Mouse (Mus musculus) liver, adult 2 months (tissue): ENCODE data around the gene Mccc1. TPM values are rescaled to one million over a fixed set of nuclear protein-coding genes. Genes with fewer than 3 reads are reported as not detected.

Experiments
- DNase-seq: peaks from one replicate; pipeline ENCODE4 v3.0.0-alpha.2; 2011; ENCODE audit warnings: low read depth, low spot score; ENCODE audit errors: extremely low read depth
- H3K27ac ChIP-seq: fragments of 200-500 bp; replicated peaks from 2 replicates; pipeline ENCODE4 v1.5.1; 2012; ENCODE audit warnings: low read depth, mild to moderate bottlenecking, control low read depth, inconsistent platforms, low read length; ENCODE audit not compliant: insufficient read depth
- H3K27me3 ChIP-seq: fragments of 200-500 bp; 2 replicates; pipeline ENCODE4 v1.6.1; 2012; ENCODE audit warnings: mild to moderate bottlenecking, moderate library complexity, low read length, inconsistent platforms; ENCODE audit not compliant: control insufficient read depth, insufficient read depth
- H3K36me3 ChIP-seq: fragments of 200-500 bp; 2 replicates; pipeline ENCODE4 v1.6.1; 2012; ENCODE audit warnings: low read length, inconsistent platforms; ENCODE audit not compliant: control insufficient read depth, insufficient read depth
- H3K4me1 ChIP-seq: fragments of 200-500 bp; 2 replicates; pipeline ENCODE4 v1.6.1; 2011; ENCODE audit warnings: low read length; ENCODE audit not compliant: control insufficient read depth, insufficient read depth
- H3K4me3 ChIP-seq: fragments of 200-500 bp; 2 replicates; pipeline ENCODE4 v1.5.1; 2011; ENCODE audit warnings: low read depth, mild to moderate bottlenecking, control low read depth, low read length, moderate library complexity; ENCODE audit not compliant: insufficient read depth
- H3K79me2 ChIP-seq: fragments of 200-500 bp; 2 replicates; pipeline ENCODE4 v1.6.1; 2012; ENCODE audit warnings: inconsistent platforms, mild to moderate bottlenecking, low read length, moderate library complexity; ENCODE audit not compliant: control insufficient read depth, insufficient read depth
- H3K9ac ChIP-seq: fragments of 200-500 bp; 2 replicates; pipeline ENCODE4 v1.6.1; 2012; ENCODE audit warnings: low read depth, mild to moderate bottlenecking, control low read depth, inconsistent platforms, low read length
- CTCF ChIP-seq: fragments of 200-500 bp; IDR thresholded peaks from 2 replicates; pipeline ENCODE4 v1.5.1; 2011; ENCODE audit warnings: low read depth, low read length, control low read depth
- POLR2A ChIP-seq: fragments of 200-500 bp; IDR thresholded peaks from 2 replicates; pipeline ENCODE4 v1.6.1; 2011; ENCODE audit warnings: low read length, control low read depth; ENCODE audit not compliant: insufficient read depth; ENCODE audit errors: extremely low read depth
- WGBS: fragments of 180-500 bp; shearing (Covaris S2); methylation state at CpG from one replicate; pipeline ENCODE4 v1.1.7; 2018; 5-methylcytosine and 5-hydroxymethylcytosine counted together
- polyA plus RNA-seq: library from polyadenylated mRNA; depleted of rRNA; stranded (reverse); fragments of >200 nt; gene quantifications from 2 replicates; pipeline ENCODE4 v1.2.3, GENCODE M21; 2012
- total RNA-seq: library from RNA; depleted of rRNA; stranded (reverse); fragments of >200 nt; gene quantifications from 2 replicates; pipeline ENCODE4 v1.2.3, GENCODE M21; 2014

Gene Mccc1
- total and polyA plus RNA-seq, 2 experiments = 25.3 to 49.7 TPM

DNA sequence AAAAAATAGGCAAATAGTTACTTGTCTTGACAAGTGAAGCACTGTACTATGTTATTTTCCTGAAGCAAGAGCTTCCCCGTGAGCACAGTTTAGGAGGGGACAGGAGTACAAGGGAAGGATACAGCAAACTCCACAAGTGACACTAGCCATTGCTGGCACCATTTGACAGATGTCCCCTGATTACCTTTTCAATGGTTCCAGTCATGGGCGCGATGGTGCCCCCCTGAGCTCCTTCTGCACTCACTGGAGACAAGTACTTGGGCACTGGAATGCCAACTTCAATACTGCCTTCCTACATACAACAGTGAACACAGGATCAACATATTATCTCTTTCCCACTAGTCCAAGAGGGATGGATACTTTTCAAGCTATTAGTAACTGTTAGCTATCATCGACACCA, 37.1 kb downstream of the Mccc1 start:
- H3K4me3 ChIP-seq = no peak overlapping the region
- H3K4me1 ChIP-seq = no peaks in the 10 kb centered on the region
- H3K9ac ChIP-seq = no peak overlapping the region
- H3K79me2 ChIP-seq = no peaks in the 10 kb centered on the region
- no peak for DNase-seq
- H3K27me3 ChIP-seq = no peaks in the 10 kb centered on the region
- H3K27ac ChIP-seq = no peak overlapping the region
- 92% methylated on average over 4 of the region's 4 CpGs for WGBS
- H3K36me3 ChIP-seq = peaks cover 32% of the 10 kb centered on the region
- TF ChIP-seq CTCF (no peak), POLR2A (no peak)

DNA sequence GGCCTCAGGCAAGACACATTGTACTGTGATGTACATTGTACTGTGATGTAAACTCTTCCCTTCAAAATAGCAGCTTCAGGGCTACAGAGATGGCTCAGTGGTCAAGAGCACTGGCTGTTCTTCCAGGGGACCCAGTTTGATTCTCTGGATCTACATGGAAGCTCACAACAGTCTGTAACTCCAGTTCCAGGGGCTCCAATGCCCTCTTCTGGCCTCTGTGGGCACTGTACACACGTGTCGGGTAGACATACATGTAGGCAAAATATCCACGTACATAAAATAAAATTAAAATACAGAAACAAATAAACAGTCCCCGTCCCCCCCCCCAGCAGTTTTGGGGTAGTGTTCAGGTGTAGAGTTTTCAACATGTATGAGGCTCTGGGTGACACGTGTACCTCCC, 37.5 kb downstream of the Mccc1 start:
- TF ChIP-seq POLR2A (no peak), CTCF (peak; percentile 40)
- H3K27ac ChIP-seq = no peak overlapping the region
- H3K9ac ChIP-seq = no peak overlapping the region
- H3K27me3 ChIP-seq = no peaks in the 10 kb centered on the region
- peaks cover 29% of the 10 kb centered on the region for H3K36me3 ChIP-seq
- no peaks in the 10 kb centered on the region for H3K4me1 ChIP-seq
- H3K79me2 ChIP-seq = no peaks in the 10 kb centered on the region
- DNase-seq = no peak
- WGBS = 95% methylated on average over 5 of the region's 5 CpGs
- H3K4me3 ChIP-seq = no peak overlapping the region

DNA sequence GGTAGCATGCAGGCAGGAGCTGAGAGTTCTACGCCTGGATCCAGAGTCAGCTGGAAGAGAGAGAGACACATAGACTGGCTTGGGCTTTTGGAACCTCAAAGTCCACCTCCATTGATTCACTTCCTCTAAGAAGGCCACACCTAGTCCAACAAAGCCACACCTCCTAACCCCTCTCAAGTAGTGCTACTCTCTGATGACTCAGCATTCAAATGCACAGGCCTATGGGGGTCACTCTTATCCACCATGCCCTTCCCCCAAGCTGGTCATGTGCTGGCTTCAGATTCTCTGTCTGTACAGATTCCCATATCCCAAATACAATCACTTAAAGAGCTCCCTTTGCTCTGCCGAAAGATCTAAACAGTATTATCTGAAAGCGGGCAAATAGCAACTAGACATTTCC, 43.2 kb downstream of the Mccc1 start:
- H3K4me3 ChIP-seq = no peak overlapping the region
- no peaks in the 10 kb centered on the region for H3K4me1 ChIP-seq
- WGBS = 98% methylated on average over 3 of the region's 3 CpGs
- H3K36me3 ChIP-seq = peaks cover 20% of the 10 kb centered on the region
- H3K79me2 ChIP-seq = no peaks in the 10 kb centered on the region
- TF ChIP-seq POLR2A (no peak), CTCF (no peak)
- no peak for DNase-seq
- no peaks in the 10 kb centered on the region for H3K27me3 ChIP-seq
- no peak overlapping the region for H3K27ac ChIP-seq
- H3K9ac ChIP-seq = no peak overlapping the region

DNA sequence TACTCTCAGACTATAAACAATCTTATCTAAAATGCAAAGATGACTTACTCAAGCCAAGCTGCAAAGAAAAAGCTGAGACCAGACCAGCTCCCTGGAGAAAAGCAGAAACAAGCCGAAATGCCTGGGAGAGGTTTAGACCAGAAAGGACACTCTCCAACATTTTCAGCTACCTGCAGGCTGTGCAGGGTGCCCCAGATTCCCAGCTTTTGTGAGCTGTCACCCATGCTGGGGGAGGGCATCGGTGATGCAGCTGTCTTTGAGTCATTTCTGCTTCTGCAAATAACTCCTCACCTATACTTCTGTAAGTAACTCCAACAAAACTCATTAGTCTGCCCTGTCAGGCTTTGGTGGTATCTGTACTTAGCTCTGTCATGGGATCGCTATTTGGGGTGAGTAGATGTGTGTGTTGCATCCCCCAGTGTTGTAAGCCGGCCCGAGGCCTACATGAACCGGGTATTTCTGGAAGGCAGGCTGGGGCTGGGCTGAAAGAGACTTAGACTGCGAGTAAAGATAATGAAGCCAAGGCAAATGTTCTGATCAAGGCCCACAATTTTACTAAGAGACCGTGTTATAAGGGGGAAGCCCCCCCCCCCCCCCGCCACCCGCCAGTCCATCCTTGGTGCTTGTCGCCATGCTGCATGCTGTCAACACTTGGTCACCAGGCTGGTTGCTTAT, 45.4 kb downstream of the Mccc1 start:
- no peaks in the 10 kb centered on the region for H3K79me2 ChIP-seq
- no peak for DNase-seq
- H3K4me1 ChIP-seq = no peaks in the 10 kb centered on the region
- 93% methylated on average over 11 of the region's 11 CpGs for WGBS
- TF ChIP-seq CTCF (no peak), POLR2A (no peak)
- no peaks in the 10 kb centered on the region for H3K27me3 ChIP-seq
- peaks cover 5% of the 10 kb centered on the region; the same call in 1 of the 2 replicates for H3K36me3 ChIP-seq
- H3K9ac ChIP-seq = no peak overlapping the region
- H3K27ac ChIP-seq = no peak overlapping the region
- no peak overlapping the region for H3K4me3 ChIP-seq

DNA sequence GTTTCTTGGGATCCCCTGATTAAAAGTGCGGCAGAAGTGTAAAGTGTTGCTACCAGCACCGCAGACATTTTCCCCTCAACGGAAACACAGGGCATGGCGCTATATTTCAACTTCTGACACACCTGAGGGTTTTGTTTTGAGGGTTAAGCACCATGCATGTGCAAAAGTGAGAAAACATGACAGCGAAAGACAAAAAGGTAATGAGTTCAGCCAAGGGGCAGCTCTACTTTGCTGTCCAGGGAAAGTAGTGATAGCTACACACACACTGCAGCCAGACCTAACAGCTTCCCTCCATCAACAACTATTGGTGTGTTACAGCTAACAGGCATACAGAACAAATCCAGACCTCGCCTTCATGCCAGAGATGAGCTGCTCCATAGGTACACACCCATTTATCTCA, 46.7 kb downstream of the Mccc1 start:
- no peak for DNase-seq
- Histone ChIP-seq H3K4me3 (no peak overlapping the region), H3K79me2 (no peaks in the 10 kb centered on the region), H3K36me3 (peaks cover 2% of the 10 kb centered on the region; the same call in 1 of the 2 replicates), H3K27me3 (no peaks in the 10 kb centered on the region), H3K27ac (no peak overlapping the region), H3K4me1 (peaks cover 2% of the 10 kb centered on the region; the same call in 1 of the 2 replicates), H3K9ac (no peak overlapping the region)
- TF ChIP-seq POLR2A (no peak), CTCF (no peak)
- WGBS = 92% methylated on average over 6 of the region's 6 CpGs

DNA sequence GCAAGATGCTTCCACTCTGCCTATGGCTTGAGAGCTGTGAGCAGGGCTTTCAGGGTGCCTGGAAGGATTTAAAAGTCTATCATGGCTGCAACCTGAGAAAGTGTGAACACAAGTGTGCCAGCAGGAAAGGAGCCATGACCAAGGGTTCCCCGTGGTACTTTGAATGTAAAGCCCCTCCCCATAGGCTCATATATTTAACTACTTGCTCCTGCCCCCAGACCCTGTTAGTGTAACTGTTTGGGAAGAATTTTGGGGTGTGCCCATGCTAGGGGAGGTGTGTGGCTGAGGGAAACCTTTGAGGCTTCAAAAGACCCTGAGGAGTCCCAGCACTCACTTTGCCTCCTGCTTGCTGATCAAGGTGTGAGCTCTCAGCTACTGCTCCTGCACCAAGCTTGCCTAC, 47.3 kb downstream of the Mccc1 start:
- no peaks in the 10 kb centered on the region for H3K36me3 ChIP-seq
- no peak for DNase-seq
- TF ChIP-seq POLR2A = no peak
- TF ChIP-seq CTCF = no peak
- H3K27me3 ChIP-seq = no peaks in the 10 kb centered on the region
- H3K4me3 ChIP-seq = no peak overlapping the region
- WGBS = 68% methylated on average over 1 of the region's 1 CpGs
- no peaks in the 10 kb centered on the region for H3K79me2 ChIP-seq
- H3K27ac ChIP-seq = no peak overlapping the region
- H3K9ac ChIP-seq = no peak overlapping the region
- peaks cover 5% of the 10 kb centered on the region; the same call in 1 of the 2 replicates for H3K4me1 ChIP-seq
